Mouse (Mus musculus) MEL (cell line): ENCODE measurements around the gene Dse. TPM values are rescaled to one million over a fixed set of nuclear protein-coding genes. Genes with fewer than 3 reads are reported as not detected.

Experiments used
- DNase-seq: peaks from one replicate; pipeline ENCODE4 v3.0.0; 2011; ENCODE audit warnings: low read depth, low spot score
- H3K27ac ChIP-seq: 2 replicates; pipeline ENCODE4 v1.5.1; 2012; ENCODE audit warnings: low read depth, mild to moderate bottlenecking, control low read depth, low read length, moderate library complexity; ENCODE audit not compliant: control insufficient read depth
- H3K27me3 ChIP-seq, 2 experiments: fragments of 150-350 bp in 1 of 2; sonication (generic) in 1 of 2; 2 replicates each; pipeline ENCODE4 v1.6.1; 2012; ENCODE audit warnings: low read length in 2 of 2, mild to moderate bottlenecking in 2 of 2, improper control_type of control experiment in 1 of 2, moderate library complexity in 1 of 2; ENCODE audit not compliant: insufficient read depth in 2 of 2, control insufficient read depth in 1 of 2
- H3K36me3 ChIP-seq, 2 experiments: 2 replicates each; pipeline ENCODE4 v1.6.1; 2012 to 2014; ENCODE audit warnings: low read length in 2 of 2, improper control_type of control experiment in 1 of 2, inconsistent platforms in 1 of 2, mild to moderate bottlenecking in 1 of 2; ENCODE audit not compliant: insufficient read depth in 2 of 2, control insufficient read depth in 1 of 2
- H3K4me1 ChIP-seq, 2 experiments: fragments of 150-350 bp in 1 of 2; sonication (generic) in 1 of 2; 2 replicates each; pipeline ENCODE4 v1.6.1; 2012; ENCODE audit warnings: low read length in 2 of 2, improper control_type of control experiment in 1 of 2, mild to moderate bottlenecking in 1 of 2; ENCODE audit not compliant: insufficient read depth in 2 of 2, control insufficient read depth in 1 of 2
- H3K4me3 ChIP-seq, 2 experiments: fragments of 150-350 bp in 1 of 2; sonication (generic) in 1 of 2; 2 replicates each; pipeline ENCODE4 v1.5.1; 2012; ENCODE audit warnings: low read depth in 2 of 2, low read length in 2 of 2, mild to moderate bottlenecking in 2 of 2, moderate library complexity in 2 of 2, control low read depth in 1 of 2, improper control_type of control experiment in 1 of 2; ENCODE audit not compliant: control insufficient read depth in 1 of 2, insufficient read depth in 1 of 2
- H3K79me2 ChIP-seq: 2 replicates; pipeline ENCODE4 v1.6.1; 2012; ENCODE audit warnings: mild to moderate bottlenecking, low read length, moderate library complexity; ENCODE audit not compliant: control insufficient read depth, poor library complexity, insufficient read depth
- H3K9ac ChIP-seq: 2 replicates; pipeline ENCODE4 v1.6.1; 2012; ENCODE audit warnings: low read depth, mild to moderate bottlenecking, control low read depth, low read length, moderate library complexity; ENCODE audit not compliant: control insufficient read depth, poor library complexity, severe bottlenecking
- H3K9me3 ChIP-seq: fragments of 150-350 bp; sonication (generic); replicated peaks from 2 replicates; pipeline ENCODE4 v1.6.1; 2012; ENCODE audit warnings: mild to moderate bottlenecking, low read length, improper control_type of control experiment, moderate library complexity; ENCODE audit not compliant: insufficient read depth
- BHLHE40 ChIP-seq: IDR thresholded peaks from 2 replicates; pipeline ENCODE4 v1.6.1; 2012; ENCODE audit warnings: low read depth, mild to moderate bottlenecking, inconsistent platforms, low read length, improper control_type of control experiment, borderline replicate concordance
- CHD1 ChIP-seq: IDR thresholded peaks from 2 replicates; pipeline ENCODE4 v1.6.1; 2012; ENCODE audit warnings: low read depth, mild to moderate bottlenecking, inconsistent platforms, low read length, improper control_type of control experiment
- EP300 ChIP-seq, 2 experiments: IDR thresholded peaks; 2 replicates each; pipeline ENCODE4 v1.6.1; 2011; ENCODE audit warnings: improper control_type of control experiment in 2 of 2, low read length in 2 of 2, low read depth in 1 of 2, mild to moderate bottlenecking in 1 of 2
- ETS1 ChIP-seq: IDR thresholded peaks from 2 replicates; pipeline ENCODE4 v1.6.1; 2012; ENCODE audit warnings: low read depth, mild to moderate bottlenecking, inconsistent platforms, low read length, improper control_type of control experiment, moderate library complexity
- HCFC1 ChIP-seq: IDR thresholded peaks from 2 replicates; pipeline ENCODE4 v1.6.1; 2012; ENCODE audit warnings: low read depth, mild to moderate bottlenecking, inconsistent platforms, low read length, improper control_type of control experiment, moderate library complexity
- KAT2A ChIP-seq: conservative IDR thresholded peaks from 2 replicates; pipeline ENCODE4 v1.6.1; 2012; ENCODE audit warnings: low read depth, low read length, improper control_type of control experiment, inconsistent platforms
- MAX ChIP-seq: IDR thresholded peaks from 2 replicates; pipeline ENCODE4 v1.6.1; 2011; ENCODE audit warnings: low read length, improper control_type of control experiment
- MEF2A ChIP-seq: IDR thresholded peaks from 2 replicates; pipeline ENCODE4 v1.6.1; 2014; ENCODE audit warnings: low read depth, mild to moderate bottlenecking, inconsistent platforms, low read length, improper control_type of control experiment; ENCODE audit not compliant: poor library complexity, insufficient replicate concordance, severe bottlenecking; ENCODE audit errors: extremely low read depth
- MYB ChIP-seq: IDR thresholded peaks from 2 replicates; pipeline ENCODE4 v1.6.1; 2011; ENCODE audit warnings: mild to moderate bottlenecking, low read depth, low read length, improper control_type of control experiment
- NELFE ChIP-seq: IDR thresholded peaks from 2 replicates; pipeline ENCODE4 v1.6.1; 2011; ENCODE audit warnings: low read depth, low read length, improper control_type of control experiment
- SIN3A ChIP-seq: IDR thresholded peaks from 2 replicates; pipeline ENCODE4 v1.6.1; 2012; ENCODE audit warnings: low read length, improper control_type of control experiment, inconsistent platforms
- UBTF ChIP-seq: IDR thresholded peaks from 2 replicates; pipeline ENCODE4 v1.6.1; 2012; ENCODE audit warnings: low read depth, mild to moderate bottlenecking, inconsistent platforms, low read length, improper control_type of control experiment, moderate library complexity, borderline replicate concordance; ENCODE audit not compliant: insufficient read depth
- ZNF384 ChIP-seq: IDR thresholded peaks from 2 replicates; pipeline ENCODE4 v1.6.1; 2012; ENCODE audit warnings: low read depth, mild to moderate bottlenecking, inconsistent platforms, low read length, improper control_type of control experiment
- polyA plus RNA-seq, 2 experiments: library from polyadenylated mRNA; stranded (reverse) in 1 of 2; unstranded in 1 of 2; fragments of >175 nt in 1 of 2; fragments of >200 nt in 1 of 2; gene quantifications; 2 replicates each; pipeline versions ENCODE4 v1.2.1 to v1.2.4; 2012; ENCODE audit warnings: low replicate concordance in 2 of 2, low read depth in 1 of 2; ENCODE audit not compliant: insufficient read length in 2 of 2, insufficient read depth in 1 of 2, missing spikeins in 1 of 2
- total RNA-seq: library from RNA; depleted of rRNA; stranded (reverse); fragments of 300-350 nt; gene quantifications from 2 replicates; pipeline ENCODE4 v1.2.3, GENCODE M21; 2012

The Dse gene
- total and polyA plus RNA-seq, 3 experiments, result not detected

DNA sequence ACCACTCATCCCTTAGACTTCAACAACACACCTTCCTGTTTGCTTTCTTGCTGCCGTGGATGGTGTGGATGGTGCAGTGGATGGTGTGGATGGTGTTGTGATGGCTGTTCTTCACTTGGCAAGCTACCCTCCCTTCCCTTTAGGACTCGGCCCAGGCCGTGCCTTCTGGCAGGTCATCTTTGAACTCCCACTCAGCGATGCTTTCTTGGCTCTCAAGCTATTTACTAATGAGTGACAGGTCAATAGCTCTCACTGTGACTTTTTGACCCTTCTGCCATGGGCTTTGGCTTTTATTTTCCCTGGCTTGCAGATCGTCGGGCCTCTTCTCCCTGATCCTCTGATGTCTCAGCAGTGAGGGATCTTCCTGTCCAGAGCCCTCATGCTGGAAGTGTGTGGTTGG lies 71.1 kb downstream of the Dse start:
- no peaks in the 10 kb centered on the region for H3K79me2 ChIP-seq
- no peaks in the 10 kb centered on the region for H3K4me1 ChIP-seq
- H3K27me3 ChIP-seq, result no peaks in the 10 kb centered on the region
- H3K4me3 ChIP-seq, result no peak overlapping the region
- H3K9me3 ChIP-seq, result no peaks in the 10 kb centered on the region
- no peak for DNase-seq
- no peak for TF ChIP-seq UBTF
- TF ChIP-seq, all 39 proteins: peak for 0
- Histone ChIP-seq H3K36me3 (no peaks in the 10 kb centered on the region), H3K27ac (no peak overlapping the region), H3K9ac (no peak overlapping the region)

DNA sequence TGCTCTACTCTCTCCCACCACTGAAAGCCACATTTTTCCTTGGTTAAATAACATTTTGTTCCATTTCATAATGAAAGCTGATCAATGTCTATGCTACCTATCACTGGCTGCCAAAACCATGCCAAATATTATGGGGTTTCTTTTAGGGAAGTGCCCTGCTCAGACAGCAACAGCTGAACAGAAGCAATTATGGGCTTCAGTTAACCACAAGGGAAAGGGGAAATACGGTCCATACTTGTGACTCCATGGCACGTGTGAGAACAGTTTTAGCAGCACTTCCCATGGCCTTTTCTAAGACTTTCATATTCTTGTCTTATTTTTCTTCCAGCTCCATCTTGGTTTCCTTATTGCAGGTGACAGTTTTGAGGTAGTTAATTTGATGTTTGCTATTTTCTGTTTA lies 76.2 kb downstream of the Dse start:
- peak; percentile 30 for DNase-seq
- Histone ChIP-seq H3K9me3 (no peaks in the 10 kb centered on the region), H3K4me1 (no peaks in the 10 kb centered on the region), H3K4me3 (no peak overlapping the region), H3K36me3 (no peaks in the 10 kb centered on the region), H3K27me3 (no peaks in the 10 kb centered on the region), H3K27ac (no peak overlapping the region), H3K79me2 (no peaks in the 10 kb centered on the region), H3K9ac (no peak overlapping the region)
- TF ChIP-seq BHLHE40 (peak; percentile 54; the same call in 1 of the 2 replicates), ETS1 (0 out of 2 replicates have a peak, but pooled peaks have one; percentile 15), SIN3A (no peak)

DNA sequence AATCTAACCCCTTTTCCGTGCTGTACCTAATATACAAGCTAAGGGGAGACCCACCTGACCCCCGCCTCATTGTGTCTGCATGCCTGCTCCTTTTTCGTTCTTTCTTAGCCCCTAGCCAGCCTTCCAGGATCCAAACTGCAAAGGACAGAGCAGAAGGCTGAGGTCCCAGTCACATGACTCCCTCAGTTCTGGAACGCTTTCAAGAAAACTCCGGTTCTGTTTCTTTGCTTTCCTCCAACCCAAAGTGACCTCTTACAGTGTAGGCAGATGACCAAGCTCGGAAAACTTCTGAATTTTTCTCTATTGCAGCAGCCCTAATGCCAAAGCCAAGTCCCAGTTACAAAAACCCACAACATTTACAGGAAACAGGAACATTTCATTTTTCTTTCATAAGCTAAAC lies 79.1 kb downstream of the Dse start:
- TF ChIP-seq ETS1 (no peak), CHD1 (no peak), ZNF384 (no peak), EP300 (IDR thresholded peaks at IDR 0.05; ENCODE audit: low read depth in 1 of 2, low read length in 2 of 2) (no peak), MAX (no peak), KAT2A (no peak), MEF2A (no peak), HCFC1 (no peak), MYB (no peak), NELFE (no peak)
- no peaks in the 10 kb centered on the region for H3K36me3 ChIP-seq
- H3K4me3 ChIP-seq, result no peak overlapping the region
- H3K9me3 ChIP-seq, result no peaks in the 10 kb centered on the region
- no peaks in the 10 kb centered on the region for H3K27me3 ChIP-seq
- DNase-seq, result no peak
- H3K9ac ChIP-seq, result no peak overlapping the region
- H3K27ac ChIP-seq, result no peak overlapping the region
- H3K4me1 ChIP-seq, result no peaks in the 10 kb centered on the region
- no peaks in the 10 kb centered on the region for H3K79me2 ChIP-seq
